13 mouse cellular contexts compared by ENCODE assay signal in the genomic region with DNA sequence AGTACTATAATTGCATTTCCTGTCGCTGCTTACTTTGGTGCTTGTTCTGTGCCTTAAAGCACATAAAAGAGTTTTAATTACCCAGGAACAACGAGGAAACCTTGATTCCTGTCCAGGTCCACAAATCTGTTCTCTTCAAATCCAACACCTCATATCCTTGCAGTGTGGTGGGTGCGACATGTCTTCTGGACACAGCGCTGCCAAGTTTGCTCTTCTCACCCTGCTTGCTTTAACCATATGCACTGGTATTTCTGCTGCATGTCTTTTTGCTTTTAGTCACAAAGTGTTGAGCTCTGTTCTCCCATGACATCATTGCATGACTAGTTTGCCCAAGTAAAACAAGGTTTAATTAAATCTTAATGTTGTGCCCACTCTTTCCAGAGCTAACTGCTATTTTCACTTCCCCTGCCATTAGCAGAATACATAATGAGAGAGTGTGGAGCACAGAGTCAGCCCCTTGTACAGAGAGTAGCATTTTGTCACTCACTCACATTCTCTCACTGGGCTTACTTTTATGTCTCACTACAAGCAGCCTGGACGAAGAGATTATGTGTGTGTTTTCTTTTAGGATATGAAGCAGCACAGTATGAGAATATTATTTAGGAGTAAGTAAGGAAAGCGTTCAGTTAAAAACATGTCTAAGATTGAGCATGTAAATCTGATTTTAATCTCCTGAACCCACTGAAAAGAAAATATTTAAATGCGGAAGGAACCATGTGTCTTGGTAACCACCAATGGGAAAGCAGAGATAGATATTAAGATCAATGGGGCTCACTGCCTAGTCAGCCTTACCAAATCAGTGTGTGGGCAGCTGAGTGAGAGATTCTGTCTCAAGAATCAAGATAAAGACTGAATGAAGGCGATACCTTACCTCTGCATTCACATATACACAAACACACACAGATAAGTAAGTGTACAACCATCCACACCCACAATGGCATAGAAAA.
DNase-seq lines count a peak whose midpoint lies in the region; ATAC-seq lines count a peak whose summit lies in the region.
"Had no signal": no experiment of that assay in that cellular context is flagged by ENCODE, and none has a peak within 500 bp of the region (broad histone marks: within the 10 kb centered on the region; RNA-seq: fewer than 3 reads in every experiment).

No protein-coding gene starts in this region.

- ATAC-seq in activated CD4-positive, CD25-positive, alpha-beta regulatory T cell, adult 4 months: no peak

- intact Hi-C loops in left cerebral cortex, postnatal 4 days (cut with DNase I): no loop called here
- intact Hi-C loops in left cerebral cortex, postnatal 14 days (cut with DNase I): no loop called here

- peak; percentile 58 for DNase-seq in left cerebral cortex, adult 11 months (ENCODE audit: low spot score)
- no peak for DNase-seq in left cerebral cortex, postnatal 4 days
- DNase-seq in frontal cortex, postnatal 36 days (ENCODE audit: low spot score in 2 of 2): peak; percentile 57 to 76
- DNase-seq in left cerebral cortex, postnatal 14 days (ENCODE audit: low spot score in 2 of 2): peak; percentile 49 to 76
- DNase-seq in telencephalon, adult 2 months (ENCODE audit: low read depth, low spot score): peak; percentile 92
- DNase-seq in kidney, postnatal 14 days: no peak
- DNase-seq in lung, postnatal 4 days: no peak
- DNase-seq: embryo, embryonic 11 days; heart, adult 18-20 months; kidney, adult 8-10 months; lung, adult 18-20 months; thymus, postnatal 36 days had no signal

Comparison
In these comparisons a context has a peak if more than half of its experiments do, and no peak if none do; other contexts are left out.
1. DNase-seq: peak in left cerebral cortex, adult 11 months (single experiment), frontal cortex, postnatal 36 days (2 of 2), left cerebral cortex, postnatal 14 days (2 of 2) and telencephalon, adult 2 months (single experiment); none in left cerebral cortex, postnatal 4 days (single experiment), kidney, postnatal 14 days (single experiment) and lung, postnatal 4 days (0 of 2).